Mouse (Mus musculus): ENCODE data around the gene Krt10.

Gene Krt10

GRCm38 (mm10) chr11:99369853-99370451 lies 19.2 kb downstream of the Krt10 start:
- DNase-seq (ENCODE audit: low spot score in 2 of 2), result no peak

GRCm38 (mm10) chr11:99369229-99369628 lies 19.9 kb downstream of the Krt10 start:
- DNase-seq (ENCODE audit: low spot score in 2 of 2), result no peak

GRCm38 (mm10) chr11:99366791-99367190 lies 22.4 kb downstream of the Krt10 start:
- no peak for DNase-seq (ENCODE audit: low spot score in 2 of 2)

GRCm38 (mm10) chr11:99364412-99364811 lies 24.8 kb downstream of the Krt10 start:
- no peak for DNase-seq (ENCODE audit: low spot score in 2 of 2)

GRCm38 (mm10) chr11:99361423-99361822 lies 27.7 kb downstream of the Krt10 start:
- DNase-seq (ENCODE audit: low spot score in 2 of 2), result no peak

- DNase-seq (ENCODE audit: low spot score in 2 of 2), result no peak
These were observed 38.2 kb downstream of the Krt10 start, which contains the start of gene Krt27 for GRCm38 (mm10) chr11:99351004-99351403. Krt27 (minus strand) TSS chr11:99351104.

- DNase-seq (ENCODE audit: low spot score in 2 of 2), result no peak
These were observed 49.8 kb downstream of the Krt10 start for GRCm38 (mm10) chr11:99339299-99339847.

- DNase-seq (ENCODE audit: low spot score in 2 of 2), result no peak
These were observed 51.3 kb downstream of the Krt10 start, which contains the start of gene Krt26 for GRCm38 (mm10) chr11:99337866-99338265. Krt26 (minus strand) TSS chr11:99337966.

All from spleen, postnatal 14 days (tissue).